Mouse (Mus musculus) spleen, adult 2 months (tissue): ENCODE results near the gene Foxa3.
A peak's percentile ranks its signal among the peaks of the same experiment; 100 is the strongest.

Experiments used
- CTCF ChIP-seq: fragments of 200-500 bp; IDR thresholded peaks from 2 replicates; pipeline ENCODE4 v1.5.1; 2011; ENCODE audit warnings: mild to moderate bottlenecking, inconsistent platforms; ENCODE audit not compliant: insufficient read depth, insufficient read length, insufficient replicate concordance; ENCODE audit errors: extremely low read depth
- POLR2A ChIP-seq: fragments of 200-500 bp; IDR thresholded peaks from 2 replicates; pipeline ENCODE4 v1.6.1; 2011; ENCODE audit warnings: low read depth, low read length, inconsistent platforms

DNA sequence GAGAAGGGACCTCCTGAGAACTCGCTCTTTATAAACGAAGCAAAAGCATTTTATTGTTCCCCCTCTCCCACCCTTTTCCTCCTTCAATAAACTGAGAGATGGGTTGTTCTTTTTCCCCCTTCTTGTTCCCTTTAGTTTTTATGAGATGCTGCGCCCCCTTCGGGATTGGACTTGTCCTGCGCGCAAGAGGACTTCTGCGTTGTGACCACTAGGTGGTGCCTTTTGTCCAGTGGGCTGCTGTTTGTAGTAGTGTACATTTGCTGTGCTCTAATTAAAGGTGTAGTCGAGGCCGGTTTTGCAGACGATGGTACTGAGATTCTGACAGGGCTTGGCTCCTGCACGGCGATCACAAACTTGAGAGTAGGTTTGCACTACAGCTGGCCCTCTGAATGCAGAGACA, 16.9 kb downstream of the Foxa3 start:
- TF ChIP-seq CTCF (peak; percentile 98), POLR2A (no peak)
